Mouse (Mus musculus): ENCODE measurements around the gene Ube2m. TPM values are rescaled to one million over a fixed set of nuclear protein-coding genes. Genes with fewer than 3 reads are reported as not detected.

Gene Ube2m
- polyA plus RNA-seq, 1 experiment from 2014 or later = 194 TPM

DNA sequence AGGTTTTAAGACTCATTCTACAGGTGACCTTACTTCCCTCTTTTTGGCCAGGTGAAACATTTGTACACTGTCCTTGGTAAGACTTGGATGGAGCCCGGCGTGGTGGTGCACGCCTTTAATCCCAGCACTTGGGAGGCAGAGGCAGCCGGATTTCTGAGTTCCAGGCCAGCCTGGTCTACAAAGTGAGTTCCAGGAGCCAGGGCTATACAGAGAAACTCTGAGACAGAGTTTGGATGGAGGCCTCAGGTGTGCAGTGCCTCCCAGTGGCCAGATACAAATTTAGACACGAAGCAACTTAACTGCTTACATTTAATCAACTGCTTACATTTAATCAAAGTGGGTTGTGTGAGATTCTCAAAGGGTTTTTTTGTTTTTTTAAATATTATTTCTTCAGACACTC, 7.0 kb downstream of the Ube2m start:
- no peak overlapping the region for H3K9ac ChIP-seq (ENCODE audit: low read length)
- H3K4me1 ChIP-seq (ENCODE audit: control insufficient read depth, insufficient read depth, low read length) = peaks cover 13% of the 10 kb centered on the region
- H3K4me2 ChIP-seq (ENCODE audit: low read depth) = no peak overlapping the region
- WGBS = 76% methylated on average over 5 of the region's 5 CpGs
- peaks cover 47% of the 10 kb centered on the region for H3K36me3 ChIP-seq (ENCODE audit: control insufficient read depth, insufficient read depth, low read length)
- no peak overlapping the region for H3K27ac ChIP-seq (ENCODE audit: low read depth, low read length)
- ATAC-seq (ENCODE audit: insufficient read depth, low FRiP score, low TSS enrichment) = no peak
- no peak overlapping the region for H3K4me3 ChIP-seq (ENCODE audit: low read depth, low read length)
- no peaks in the 10 kb centered on the region for H3K9me3 ChIP-seq (ENCODE audit: control insufficient read depth, low read length)
- DNase-seq (ENCODE audit: low spot score) = no peak
- H3K27me3 ChIP-seq (ENCODE audit: control insufficient read depth, insufficient read depth, low read length) = no peaks in the 10 kb centered on the region

DNA sequence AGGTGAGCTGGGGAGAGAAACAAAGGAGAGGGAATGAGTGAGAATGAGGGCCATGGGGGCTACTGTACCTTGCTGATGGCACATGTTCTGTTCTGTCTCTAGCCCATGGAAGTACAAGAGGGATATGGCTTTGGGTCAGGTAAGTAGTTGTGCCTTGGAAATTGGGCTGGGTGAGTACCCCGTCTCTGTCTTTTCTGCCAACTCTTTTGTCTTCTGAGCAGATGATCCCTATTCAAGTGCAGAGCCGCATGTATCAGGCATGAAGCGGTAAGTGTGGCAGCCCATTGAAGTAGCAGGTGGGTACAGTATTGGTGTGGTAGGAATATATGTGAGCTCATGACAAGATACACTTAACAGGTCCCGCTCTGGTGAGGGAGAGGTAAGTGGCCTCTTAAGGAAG, 9.1 kb downstream of the Ube2m start:
- Histone ChIP-seq H3K27ac (ENCODE audit: low read depth, low read length) (no peak overlapping the region), H3K27me3 (ENCODE audit: control insufficient read depth, insufficient read depth, low read length) (no peaks in the 10 kb centered on the region), H3K4me2 (ENCODE audit: low read depth) (no peak overlapping the region), H3K36me3 (ENCODE audit: control insufficient read depth, insufficient read depth, low read length) (peaks cover 47% of the 10 kb centered on the region), H3K4me3 (ENCODE audit: low read depth, low read length) (no peak overlapping the region), H3K4me1 (ENCODE audit: control insufficient read depth, insufficient read depth, low read length) (peaks cover 19% of the 10 kb centered on the region), H3K9me3 (ENCODE audit: control insufficient read depth, low read length) (no peaks in the 10 kb centered on the region), H3K9ac (ENCODE audit: low read length) (no peak overlapping the region)
- no peak for DNase-seq (ENCODE audit: low spot score)
- WGBS = 96% methylated on average over 4 of the region's 4 CpGs
- ATAC-seq (ENCODE audit: insufficient read depth, low FRiP score, low TSS enrichment) = no peak

DNA sequence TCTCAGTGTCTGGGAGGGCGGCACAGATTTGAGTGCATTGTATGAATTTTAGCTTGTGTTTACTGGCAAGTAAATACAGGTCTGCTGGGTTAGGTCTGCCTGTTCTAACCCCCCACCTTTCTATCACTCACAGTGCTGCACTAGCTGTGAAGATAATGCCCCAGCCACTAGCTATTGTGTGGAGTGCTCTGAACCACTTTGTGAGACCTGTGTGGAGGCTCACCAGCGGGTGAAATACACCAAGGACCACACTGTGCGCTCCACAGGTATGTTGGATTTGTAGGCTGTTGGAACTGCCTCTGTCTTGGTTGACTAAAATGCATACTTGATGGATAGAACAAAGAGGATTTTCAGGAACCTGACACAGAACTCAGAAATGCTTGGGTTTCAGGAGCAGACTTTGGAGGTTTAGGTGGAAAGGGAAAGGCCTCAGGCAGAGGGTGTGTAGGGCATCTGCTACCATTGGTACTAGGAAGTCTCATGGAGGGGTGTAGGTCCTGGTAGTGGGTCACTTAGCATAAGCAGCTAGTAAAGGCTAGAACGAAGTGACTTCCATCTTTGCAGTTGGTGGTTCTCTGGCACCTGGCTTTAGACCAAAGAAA, 12.5 kb downstream of the Ube2m start:
- Histone ChIP-seq H3K9me3 (ENCODE audit: control insufficient read depth, low read length) (no peaks in the 10 kb centered on the region), H3K4me2 (ENCODE audit: low read depth) (peak overlapping the region; percentile 98), H3K4me1 (ENCODE audit: control insufficient read depth, insufficient read depth, low read length) (peaks cover 13% of the 10 kb centered on the region), H3K27me3 (ENCODE audit: control insufficient read depth, insufficient read depth, low read length) (no peaks in the 10 kb centered on the region), H3K27ac (ENCODE audit: low read depth, low read length) (0 out of 2 replicates have a peak overlapping the region, but pooled peaks have one; percentile 39), H3K9ac (ENCODE audit: low read length) (peak overlapping the region; percentile 97), H3K36me3 (ENCODE audit: control insufficient read depth, insufficient read depth, low read length) (peaks cover 42% of the 10 kb centered on the region), H3K4me3 (ENCODE audit: low read depth, low read length) (peak overlapping the region; percentile 95)
- DNase-seq (ENCODE audit: low spot score) (no peak), ATAC-seq (ENCODE audit: insufficient read depth, low FRiP score, low TSS enrichment) (no peak)
- WGBS = 34% methylated on average over 4 of the region's 4 CpGs

DNA sequence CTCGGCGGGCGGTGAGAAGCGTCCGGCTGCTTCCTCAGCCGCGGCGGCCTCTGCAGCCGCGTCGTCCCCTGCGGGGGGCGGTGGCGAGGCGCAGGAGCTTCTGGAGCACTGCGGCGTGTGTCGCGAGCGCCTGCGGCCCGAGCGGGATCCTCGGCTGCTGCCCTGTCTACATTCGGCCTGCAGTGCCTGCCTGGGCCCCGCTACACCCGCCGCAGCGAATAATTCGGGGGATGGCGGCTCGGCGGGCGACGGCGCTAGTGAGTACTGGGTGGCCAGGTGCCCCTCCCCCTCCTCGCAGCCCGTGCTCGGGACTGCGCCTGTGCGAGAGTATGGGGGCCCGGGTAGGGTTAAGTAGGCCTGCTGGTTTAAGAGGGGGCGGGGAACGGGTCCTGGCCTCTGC, 13.3 kb downstream of the Ube2m start:
- H3K27me3 ChIP-seq (ENCODE audit: control insufficient read depth, insufficient read depth, low read length) = no peaks in the 10 kb centered on the region
- DNase-seq (ENCODE audit: low spot score) (peak; percentile 78), ATAC-seq (ENCODE audit: insufficient read depth, low FRiP score, low TSS enrichment) (peak; percentile 64)
- no peaks in the 10 kb centered on the region for H3K9me3 ChIP-seq (ENCODE audit: control insufficient read depth, low read length)
- peaks cover 34% of the 10 kb centered on the region for H3K36me3 ChIP-seq (ENCODE audit: control insufficient read depth, insufficient read depth, low read length)
- peak overlapping the region; percentile 97 for H3K9ac ChIP-seq (ENCODE audit: low read length)
- H3K27ac ChIP-seq (ENCODE audit: low read depth, low read length) = peak overlapping the region; percentile 99
- under 1% methylated on average over 40 of the region's 44 CpGs for whole genome bisulfite sequencing
- H3K4me3 ChIP-seq (ENCODE audit: low read depth, low read length) = peak overlapping the region; percentile 95
- peak overlapping the region; percentile 98 for H3K4me2 ChIP-seq (ENCODE audit: low read depth)
- peaks cover 13% of the 10 kb centered on the region for H3K4me1 ChIP-seq (ENCODE audit: control insufficient read depth, insufficient read depth, low read length)

DNA sequence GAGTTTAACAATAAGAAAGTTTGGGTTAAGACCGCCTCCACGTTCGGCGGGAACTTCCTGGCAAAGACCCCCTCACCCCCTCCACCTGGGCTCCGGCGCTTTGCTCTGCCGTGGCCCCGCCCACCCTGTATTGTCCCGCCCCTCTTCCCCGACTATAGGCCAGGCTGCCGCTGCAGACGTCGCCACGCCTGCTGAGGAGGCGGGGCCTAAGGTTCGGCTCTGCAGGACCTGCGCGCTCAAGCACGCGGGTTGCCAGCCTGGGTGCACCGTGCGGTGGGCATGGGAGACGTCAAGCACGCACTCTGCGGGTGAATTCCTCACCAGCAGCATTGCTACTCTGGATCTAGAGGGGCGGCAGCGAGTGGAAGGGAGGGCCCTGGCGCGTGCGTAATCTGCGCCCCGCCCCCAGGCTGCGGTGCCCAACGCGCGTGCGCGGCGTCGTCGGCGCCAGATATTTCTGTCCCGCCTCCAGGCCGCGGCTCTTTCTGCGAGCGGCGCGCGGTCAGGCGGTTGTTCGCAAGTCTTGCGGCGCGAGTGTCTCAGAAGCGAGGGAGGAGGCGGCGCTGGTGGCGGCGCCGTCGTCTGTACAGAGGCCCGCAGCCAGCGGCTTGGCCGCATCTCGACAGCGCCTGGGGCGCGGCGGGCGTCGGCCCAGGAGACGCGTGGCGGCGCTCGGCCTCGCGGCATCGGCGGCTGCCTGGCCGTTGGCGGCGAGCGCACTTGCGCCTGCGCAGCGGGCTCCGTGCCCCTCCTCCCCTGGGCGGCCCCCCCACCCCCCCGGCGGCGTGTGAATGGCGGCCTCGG, 13.9 kb downstream of the Ube2m start:
- H3K9ac ChIP-seq (ENCODE audit: low read length) = peak overlapping the region; percentile 97
- H3K4me3 ChIP-seq (ENCODE audit: low read depth, low read length) = peak overlapping the region; percentile 95
- ATAC-seq (ENCODE audit: insufficient read depth, low FRiP score, low TSS enrichment) (peak; percentile 85), DNase-seq (ENCODE audit: low spot score) (peak; percentile 97)
- WGBS = under 1% methylated on average over 79 of the region's 95 CpGs
- no peaks in the 10 kb centered on the region for H3K27me3 ChIP-seq (ENCODE audit: control insufficient read depth, insufficient read depth, low read length)
- H3K27ac ChIP-seq (ENCODE audit: low read depth, low read length) = peak overlapping the region; percentile 99
- H3K36me3 ChIP-seq (ENCODE audit: control insufficient read depth, insufficient read depth, low read length) = peaks cover 27% of the 10 kb centered on the region
- H3K4me2 ChIP-seq (ENCODE audit: low read depth) = peak overlapping the region; percentile 98
- no peaks in the 10 kb centered on the region for H3K9me3 ChIP-seq (ENCODE audit: control insufficient read depth, low read length)
- peaks cover 13% of the 10 kb centered on the region for H3K4me1 ChIP-seq (ENCODE audit: control insufficient read depth, insufficient read depth, low read length)

DNA sequence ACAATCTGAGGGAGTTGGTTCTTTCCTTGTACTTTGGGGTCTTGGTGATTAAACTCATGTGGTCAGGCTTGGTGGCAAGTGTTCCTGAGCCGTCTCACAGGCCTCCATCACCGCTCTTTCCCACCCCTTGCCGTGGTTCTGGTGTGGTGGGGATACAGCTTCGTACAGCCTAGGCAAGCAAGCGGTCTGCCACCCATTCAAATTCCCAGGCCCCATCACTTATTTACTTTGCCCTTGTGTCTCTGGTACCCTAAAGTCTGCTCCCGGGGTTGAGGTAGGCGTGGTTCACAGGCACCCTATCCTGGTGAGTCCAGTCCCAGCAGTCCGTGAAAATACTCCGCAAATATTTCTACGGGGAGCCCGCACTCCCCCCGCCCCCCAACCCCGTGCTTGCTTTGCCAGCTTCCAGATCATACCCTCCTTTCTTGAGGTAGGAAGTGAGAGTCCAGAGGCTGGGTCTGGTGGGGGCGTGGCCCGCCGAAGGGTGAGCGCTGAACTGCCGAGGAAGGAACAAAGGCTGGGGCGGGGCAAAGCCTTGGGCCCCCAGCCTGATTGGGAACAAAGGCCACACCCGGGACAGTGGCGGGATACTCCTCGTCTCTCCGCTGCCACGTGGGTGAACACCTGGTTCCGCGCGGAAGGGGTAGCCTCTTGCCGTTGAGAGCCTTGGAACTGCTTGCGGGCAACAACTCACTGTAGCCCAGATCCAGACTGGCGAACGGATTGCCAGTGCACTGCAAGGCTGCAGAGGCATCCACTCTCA, 15.1 kb downstream of the Ube2m start:
- Histone ChIP-seq H3K4me1 (ENCODE audit: control insufficient read depth, insufficient read depth, low read length) (peaks cover 13% of the 10 kb centered on the region), H3K9me3 (ENCODE audit: control insufficient read depth, low read length) (no peaks in the 10 kb centered on the region), H3K27me3 (ENCODE audit: control insufficient read depth, insufficient read depth, low read length) (no peaks in the 10 kb centered on the region), H3K4me3 (ENCODE audit: low read depth, low read length) (peak overlapping the region; percentile 95), H3K9ac (ENCODE audit: low read length) (peak overlapping the region; percentile 97), H3K27ac (ENCODE audit: low read depth, low read length) (peak overlapping the region; percentile 99), H3K36me3 (ENCODE audit: control insufficient read depth, insufficient read depth, low read length) (peaks cover 16% of the 10 kb centered on the region), H3K4me2 (ENCODE audit: low read depth) (peak overlapping the region; percentile 98)
- ATAC-seq (ENCODE audit: insufficient read depth, low FRiP score, low TSS enrichment) (peak; percentile 67), DNase-seq (ENCODE audit: low spot score) (peak; percentile 91)
- WGBS = 3% methylated on average over 31 of the region's 31 CpGs

DNA sequence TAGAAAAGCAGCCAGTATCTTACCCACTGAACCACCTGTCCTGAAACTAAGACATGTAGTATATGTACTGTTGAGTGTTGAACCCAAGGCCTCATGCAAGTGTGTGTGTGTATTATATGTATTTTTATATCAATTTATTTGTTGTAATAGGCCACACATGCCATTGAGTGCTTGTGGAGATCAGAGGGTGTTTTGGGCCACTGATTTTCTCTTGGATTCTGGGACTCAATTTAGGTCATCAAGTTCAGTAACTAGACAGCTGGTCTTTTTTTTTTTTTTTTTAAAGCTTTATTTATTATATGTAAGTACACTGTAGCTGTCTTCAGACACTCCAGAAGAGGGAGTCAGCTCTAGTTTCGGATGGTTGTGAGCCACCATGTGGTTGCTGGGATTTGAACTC, 22.9 kb downstream of the Ube2m start:
- Histone ChIP-seq H3K9ac (ENCODE audit: low read length) (no peak overlapping the region), H3K27me3 (ENCODE audit: control insufficient read depth, insufficient read depth, low read length) (no peaks in the 10 kb centered on the region), H3K36me3 (ENCODE audit: control insufficient read depth, insufficient read depth, low read length) (no peaks in the 10 kb centered on the region), H3K4me2 (ENCODE audit: low read depth) (no peak overlapping the region), H3K27ac (ENCODE audit: low read depth, low read length) (no peak overlapping the region), H3K4me1 (ENCODE audit: control insufficient read depth, insufficient read depth, low read length) (peaks cover 4% of the 10 kb centered on the region; the same call in 1 of the 2 replicates), H3K4me3 (ENCODE audit: low read depth, low read length) (no peak overlapping the region), H3K9me3 (ENCODE audit: control insufficient read depth, low read length) (no peaks in the 10 kb centered on the region)
- 81% methylated on average over 1 of the region's 1 CpGs for WGBS
- no peak for DNase-seq (ENCODE audit: low spot score)
- no peak for ATAC-seq (ENCODE audit: insufficient read depth, low FRiP score, low TSS enrichment)

DNA sequence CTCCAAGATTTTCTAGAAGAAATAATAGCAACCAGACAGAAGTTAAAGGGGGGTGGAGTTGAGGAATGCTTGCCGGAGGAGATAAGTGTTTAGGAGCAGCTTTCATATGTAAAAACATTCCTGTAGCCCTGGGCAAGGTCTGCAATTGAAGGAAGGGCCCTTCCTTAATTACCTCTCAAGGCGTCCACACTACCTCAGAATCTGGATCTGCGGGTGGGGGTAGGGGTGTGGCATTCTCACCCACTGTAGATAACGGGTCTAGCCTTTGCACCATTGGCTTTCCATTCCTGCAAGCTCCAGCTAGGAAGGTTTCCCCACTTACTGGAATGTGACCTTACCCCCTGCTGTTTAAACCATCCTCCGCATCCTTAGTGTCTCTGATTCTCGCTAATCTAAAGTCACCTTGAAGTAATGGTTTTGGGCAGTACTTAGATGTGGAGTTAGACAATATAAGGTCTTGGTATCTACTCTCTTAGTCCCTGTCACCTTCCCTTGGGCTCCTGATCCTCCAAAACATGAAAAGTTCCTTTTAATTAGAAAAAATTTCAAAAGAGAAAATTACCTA, 23.7 kb downstream of the Ube2m start:
- H3K9me3 ChIP-seq (ENCODE audit: control insufficient read depth, low read length) = no peaks in the 10 kb centered on the region
- ATAC-seq (ENCODE audit: insufficient read depth, low FRiP score, low TSS enrichment) (no peak), DNase-seq (ENCODE audit: low spot score) (no peak)
- no peak overlapping the region for H3K27ac ChIP-seq (ENCODE audit: low read depth, low read length)
- no peak overlapping the region for H3K9ac ChIP-seq (ENCODE audit: low read length)
- peaks cover 4% of the 10 kb centered on the region; the same call in 1 of the 2 replicates for H3K4me1 ChIP-seq (ENCODE audit: control insufficient read depth, insufficient read depth, low read length)
- no peak overlapping the region for H3K4me3 ChIP-seq (ENCODE audit: low read depth, low read length)
- no peak overlapping the region for H3K4me2 ChIP-seq (ENCODE audit: low read depth)
- WGBS = 36% methylated on average over 6 of the region's 6 CpGs
- H3K27me3 ChIP-seq (ENCODE audit: control insufficient read depth, insufficient read depth, low read length) = no peaks in the 10 kb centered on the region
- H3K36me3 ChIP-seq (ENCODE audit: control insufficient read depth, insufficient read depth, low read length) = no peaks in the 10 kb centered on the region
